Mouse (Mus musculus): ENCODE measurements around the gene Gm20379. TPM values are rescaled to one million over a fixed set of nuclear protein-coding genes. Genes with fewer than 3 reads are reported as not detected.

Gene Gm20379
- total RNA-seq, 1 experiment = 0.22 TPM

- H3K9me3 ChIP-seq (ENCODE audit: control insufficient read depth, insufficient read depth, low read depth, low read length) = no peaks in the 10 kb centered on the region
- TF ChIP-seq ZNF384 (IDR thresholded peaks at IDR 0.05; ENCODE audit: low read depth, low read length) (no peak), HCFC1 (IDR thresholded peaks at IDR 0.05; ENCODE audit: borderline replicate concordance, insufficient read depth, low read length) (no peak), MAFK (IDR thresholded peaks at IDR 0.05; ENCODE audit: insufficient read depth, low read depth, low read length) (no peak), CHD2 (IDR thresholded peaks at IDR 0.05; ENCODE audit: low read depth, low read length) (no peak), ZC3H11A (IDR thresholded peaks at IDR 0.05; ENCODE audit: borderline replicate concordance, low read depth, low read length) (no peak)
- peaks cover 20% of the 10 kb centered on the region for H3K36me3 ChIP-seq (ENCODE audit: control insufficient read depth, insufficient read depth, low read length, poor library complexity, severe bottlenecking)
- H3K9ac ChIP-seq (ENCODE audit: insufficient read depth, low read depth, low read length, poor library complexity, severe bottlenecking) = no peak overlapping the region
- H3K4me1 ChIP-seq (ENCODE audit: control insufficient read depth in 2 of 2, insufficient read depth in 2 of 2, low read length in 2 of 2, poor library complexity in 1 of 2) = peaks cover 2 to 10% of the 10 kb centered on the region in 2 experiments; a peak in 2 of 4 replicates
- no peak overlapping the region for H3K4me3 ChIP-seq (ENCODE audit: insufficient read depth in 1 of 2, low read depth in 1 of 2, low read length in 2 of 2, poor library complexity in 1 of 2, severe bottlenecking in 1 of 2)
- in situ Hi-C loops (cut with MboI; ENCODE audit: low sequenced_read_pairs in 2 of 2, unreplicated experiment in 2 of 2) = no loop called here
- H3K27ac ChIP-seq (ENCODE audit: insufficient read depth, low read depth, low read length, poor library complexity, severe bottlenecking) = no peak overlapping the region
- no peak for DNase-seq (ENCODE audit: low read depth, low spot score)
Measured at GRCm38 (mm10) chr13:92336857-92337256, 31.1 kb downstream of the Gm20379 start.

- TF ChIP-seq ZNF384 (IDR thresholded peaks at IDR 0.05; ENCODE audit: low read depth, low read length) = no peak
- no peak for TF ChIP-seq MAFK (IDR thresholded peaks at IDR 0.05; ENCODE audit: insufficient read depth, low read depth, low read length)
- TF ChIP-seq ZC3H11A (IDR thresholded peaks at IDR 0.05; ENCODE audit: borderline replicate concordance, low read depth, low read length) = no peak
- no peak for TF ChIP-seq CHD2 (IDR thresholded peaks at IDR 0.05; ENCODE audit: low read depth, low read length)
- TF ChIP-seq HCFC1 (IDR thresholded peaks at IDR 0.05; ENCODE audit: borderline replicate concordance, insufficient read depth, low read length) = no peak
- in situ Hi-C loops (cut with MboI; ENCODE audit: low sequenced_read_pairs in 2 of 2, unreplicated experiment in 2 of 2) = no loop called here
- Histone ChIP-seq H3K4me3 (ENCODE audit: insufficient read depth in 1 of 2, low read depth in 1 of 2, low read length in 2 of 2, poor library complexity in 1 of 2, severe bottlenecking in 1 of 2) (no peak overlapping the region), H3K9ac (ENCODE audit: insufficient read depth, low read depth, low read length, poor library complexity, severe bottlenecking) (no peak overlapping the region), H3K9me3 (ENCODE audit: control insufficient read depth, insufficient read depth, low read depth, low read length) (no peaks in the 10 kb centered on the region), H3K27ac (ENCODE audit: insufficient read depth, low read depth, low read length, poor library complexity, severe bottlenecking) (no peak overlapping the region), H3K36me3 (ENCODE audit: control insufficient read depth, insufficient read depth, low read length, poor library complexity, severe bottlenecking) (peaks cover 20% of the 10 kb centered on the region), H3K4me1 (ENCODE audit: control insufficient read depth in 2 of 2, insufficient read depth in 2 of 2, low read length in 2 of 2, poor library complexity in 1 of 2) (peaks cover 0 to 7% of the 10 kb centered on the region in 2 experiments; a peak in 1 of 4 replicates)
- no peak for DNase-seq (ENCODE audit: low read depth, low spot score)
Measured at GRCm38 (mm10) chr13:92337773-92338462, 32.1 kb downstream of the Gm20379 start.

GRCm38 (mm10) chr13:92339787-92340186 lies 34.0 kb downstream of the Gm20379 start:
- TF ChIP-seq HCFC1 (IDR thresholded peaks at IDR 0.05; ENCODE audit: borderline replicate concordance, insufficient read depth, low read length) (no peak), CHD2 (IDR thresholded peaks at IDR 0.05; ENCODE audit: low read depth, low read length) (no peak), ZNF384 (IDR thresholded peaks at IDR 0.05; ENCODE audit: low read depth, low read length) (no peak), ZC3H11A (IDR thresholded peaks at IDR 0.05; ENCODE audit: borderline replicate concordance, low read depth, low read length) (no peak), MAFK (IDR thresholded peaks at IDR 0.05; ENCODE audit: insufficient read depth, low read depth, low read length) (no peak)
- in situ Hi-C loops (cut with MboI; ENCODE audit: low sequenced_read_pairs in 2 of 2, unreplicated experiment in 2 of 2) = no loop called here
- Histone ChIP-seq H3K27ac (ENCODE audit: insufficient read depth, low read depth, low read length, poor library complexity, severe bottlenecking) (no peak overlapping the region), H3K36me3 (ENCODE audit: control insufficient read depth, insufficient read depth, low read length, poor library complexity, severe bottlenecking) (peaks cover 23% of the 10 kb centered on the region), H3K4me3 (ENCODE audit: insufficient read depth in 1 of 2, low read depth in 1 of 2, low read length in 2 of 2, poor library complexity in 1 of 2, severe bottlenecking in 1 of 2) (no peak overlapping the region), H3K4me1 (ENCODE audit: control insufficient read depth in 2 of 2, insufficient read depth in 2 of 2, low read length in 2 of 2, poor library complexity in 1 of 2) (peaks cover 0 to 2% of the 10 kb centered on the region in 2 experiments; a peak in 1 of 4 replicates), H3K9ac (ENCODE audit: insufficient read depth, low read depth, low read length, poor library complexity, severe bottlenecking) (no peak overlapping the region), H3K9me3 (ENCODE audit: control insufficient read depth, insufficient read depth, low read depth, low read length) (no peaks in the 10 kb centered on the region)
- DNase-seq (ENCODE audit: low read depth, low spot score) = no peak

- Histone ChIP-seq H3K4me3 (ENCODE audit: insufficient read depth in 1 of 2, low read depth in 1 of 2, low read length in 2 of 2, poor library complexity in 1 of 2, severe bottlenecking in 1 of 2) (no peak overlapping the region), H3K36me3 (ENCODE audit: control insufficient read depth, insufficient read depth, low read length, poor library complexity, severe bottlenecking) (peaks cover 17% of the 10 kb centered on the region), H3K4me1 (ENCODE audit: control insufficient read depth in 2 of 2, insufficient read depth in 2 of 2, low read length in 2 of 2, poor library complexity in 1 of 2) (no peaks in the 10 kb centered on the region), H3K9me3 (ENCODE audit: control insufficient read depth, insufficient read depth, low read depth, low read length) (no peaks in the 10 kb centered on the region), H3K27ac (ENCODE audit: insufficient read depth, low read depth, low read length, poor library complexity, severe bottlenecking) (no peak overlapping the region), H3K9ac (ENCODE audit: insufficient read depth, low read depth, low read length, poor library complexity, severe bottlenecking) (no peak overlapping the region)
- DNase-seq (ENCODE audit: low read depth, low spot score) = no peak
- TF ChIP-seq CHD2 (IDR thresholded peaks at IDR 0.05; ENCODE audit: low read depth, low read length) (no peak), HCFC1 (IDR thresholded peaks at IDR 0.05; ENCODE audit: borderline replicate concordance, insufficient read depth, low read length) (no peak), ZNF384 (IDR thresholded peaks at IDR 0.05; ENCODE audit: low read depth, low read length) (no peak), ZC3H11A (IDR thresholded peaks at IDR 0.05; ENCODE audit: borderline replicate concordance, low read depth, low read length) (no peak), MAFK (IDR thresholded peaks at IDR 0.05; ENCODE audit: insufficient read depth, low read depth, low read length) (no peak)
- in situ Hi-C loops (cut with MboI; ENCODE audit: low sequenced_read_pairs in 2 of 2, unreplicated experiment in 2 of 2) = no loop called here
Measured at GRCm38 (mm10) chr13:92344033-92344432, 38.3 kb downstream of the Gm20379 start.
